Mouse (Mus musculus) heart, postnatal 0 days (tissue): ENCODE results near the gene Cd163. TPM values are rescaled to one million over a fixed set of nuclear protein-coding genes. Genes with fewer than 3 reads are reported as not detected.
A peak's percentile ranks its signal among the peaks of the same experiment; 100 is the strongest.

ENCODE experiments used
- ATAC-seq: fragments of 200-750 bp; cut with Nextera tagmentation; 2 replicates; pipeline ENCODE4 v1.8.0; 2017; ENCODE audit warnings: low read depth, moderate number of reproducible peaks, moderate library complexity; ENCODE audit not compliant: insufficient read depth
- DNase-seq: peaks from one replicate; pipeline ENCODE4 v3.0.0-alpha.2; 2016; ENCODE audit warnings: low spot score
- H3K27ac ChIP-seq: fragments of 300-500 bp; sonication (generic); 2 replicates; pipeline ENCODE4 v1.5.1; 2014; ENCODE audit warnings: low read depth, mild to moderate bottlenecking
- H3K27me3 ChIP-seq: fragments of 300-500 bp; sonication (generic); 2 replicates; pipeline ENCODE4 v1.6.1; 2014; ENCODE audit warnings: low read length, mixed read lengths; ENCODE audit not compliant: control insufficient read depth, insufficient read depth
- H3K36me3 ChIP-seq: fragments of 300-500 bp; sonication (generic); replicated peaks from 2 replicates; pipeline ENCODE4 v1.6.1; 2014; ENCODE audit warnings: low read length, mixed read lengths; ENCODE audit not compliant: control insufficient read depth, insufficient read depth
- H3K4me1 ChIP-seq: fragments of 300-500 bp; sonication (generic); 2 replicates; pipeline ENCODE4 v1.6.1; 2014; ENCODE audit warnings: antibody characterized with exemption; ENCODE audit not compliant: control insufficient read depth, insufficient read depth
- H3K4me2 ChIP-seq: fragments of 300-500 bp; sonication (generic); 2 replicates; pipeline ENCODE4 v1.6.1; 2014; ENCODE audit warnings: low read depth, mild to moderate bottlenecking, low read length, moderate library complexity
- H3K4me3 ChIP-seq: fragments of 300-500 bp; sonication (generic); 2 replicates; pipeline ENCODE4 v1.5.1; 2014; ENCODE audit warnings: low read depth, low read length
- H3K9ac ChIP-seq: fragments of 300-500 bp; sonication (generic); replicated peaks from 2 replicates; pipeline ENCODE4 v1.6.1; 2014; ENCODE audit warnings: low read depth, low read length, mixed read lengths
- H3K9me3 ChIP-seq: fragments of 300-500 bp; sonication (generic); replicated peaks from 2 replicates; pipeline ENCODE4 v1.6.1; 2016; ENCODE audit warnings: low read length; ENCODE audit not compliant: control insufficient read depth
- CTCF ChIP-seq: IDR thresholded peaks from 2 replicates; pipeline ENCODE4 v1.5.1; 2016; ENCODE audit warnings: antibody characterized with exemption, control low read depth, low read depth
- EP300 ChIP-seq: IDR thresholded peaks from 2 replicates; pipeline ENCODE4 v1.6.1; 2016; ENCODE audit warnings: antibody characterized with exemption, low read depth
- WGBS: fragments of 180-500 bp; shearing (Covaris S2); extraction: QIAGEN DNeasy Blood & Tissue Kit; methylation state at CpG from one replicate; pipeline ENCODE4 v1.1.7; 2014; 5-methylcytosine and 5-hydroxymethylcytosine counted together
- polyA plus RNA-seq: library from polyadenylated mRNA; unstranded; fragments of >200 nt; fragmentation: Nextera tagmentation; extraction: Ambion mirVana; gene quantifications from 2 replicates; pipeline ENCODE4 v1.2.1, GENCODE M21; 2015
- total RNA-seq: library from RNA; depleted of rRNA; stranded (reverse); fragments of >200 nt; gene quantifications from 2 replicates; pipeline ENCODE4 v1.2.3, GENCODE M21; 2014; ENCODE audit warnings: low replicate concordance; rRNA removed

Cd163 gene
- total and polyA plus RNA-seq, 2 experiments from 2014 or later: 0.40 to 0.61 TPM

DNA sequence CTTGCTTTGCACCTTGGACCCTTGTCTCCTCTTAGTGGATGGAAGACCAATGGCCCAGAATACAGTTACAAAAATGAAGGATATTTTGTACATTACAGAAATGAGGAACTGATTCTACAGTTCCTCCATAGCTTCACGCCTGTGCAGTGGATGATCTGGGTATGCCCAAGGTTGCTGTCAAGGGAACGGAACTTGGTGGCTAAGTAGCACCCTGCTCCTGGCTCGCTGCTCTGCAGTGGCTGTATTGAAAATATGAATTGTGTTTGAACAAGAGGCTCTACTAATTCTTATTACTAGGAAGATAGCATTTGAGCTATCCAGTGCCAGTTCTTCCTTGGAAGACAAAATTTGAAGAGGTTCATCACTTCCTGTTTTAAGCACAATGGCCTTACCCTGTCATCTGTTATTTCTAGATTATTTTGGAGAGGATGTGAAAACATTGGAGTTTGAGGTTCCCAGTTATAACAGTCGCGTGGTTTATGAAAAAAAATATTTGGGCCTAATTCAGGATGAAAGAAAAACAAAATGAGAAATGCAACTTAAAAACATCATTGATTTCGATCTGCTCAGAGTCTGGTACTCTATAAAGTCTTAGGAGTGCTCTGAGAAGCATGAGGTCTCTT lies 69.2 kb downstream of the Cd163 start:
- WGBS: 68% methylated on average over 6 of the region's 6 CpGs
- DNase-seq: no peak
- Histone ChIP-seq H3K4me2 (no peak overlapping the region), H3K27me3 (no peaks in the 10 kb centered on the region), H3K9ac (no peak overlapping the region), H3K9me3 (no peaks in the 10 kb centered on the region), H3K36me3 (no peaks in the 10 kb centered on the region), H3K27ac (no peak overlapping the region), H3K4me1 (no peaks in the 10 kb centered on the region), H3K4me3 (no peak overlapping the region)
- no peak for ATAC-seq
- no peak for TF ChIP-seq CTCF

DNA sequence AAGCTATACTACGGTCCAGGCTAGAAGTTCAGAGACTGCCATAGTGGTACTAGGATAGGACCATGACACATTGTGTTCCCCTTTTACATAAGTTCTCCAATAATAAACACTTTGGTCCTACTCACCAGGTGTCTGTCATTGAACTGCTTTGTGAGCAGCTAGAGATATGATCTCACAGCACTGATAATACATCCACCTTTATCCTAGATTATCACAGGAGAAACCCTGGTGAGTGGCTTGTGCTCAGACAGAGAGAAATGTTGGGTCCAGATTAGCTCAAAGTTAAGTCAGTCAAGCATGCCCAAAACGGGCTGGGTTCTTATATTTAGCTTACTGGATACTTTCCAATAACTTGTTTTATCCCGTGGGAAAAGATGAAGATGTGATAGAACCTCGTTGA lies 70.2 kb downstream of the Cd163 start:
- H3K4me3 ChIP-seq: no peak overlapping the region
- no peaks in the 10 kb centered on the region for H3K36me3 ChIP-seq
- no peak overlapping the region for H3K9ac ChIP-seq
- 55% methylated on average over 4 of the region's 4 CpGs for WGBS
- no peak overlapping the region for H3K27ac ChIP-seq
- no peak for ATAC-seq
- H3K4me2 ChIP-seq: no peak overlapping the region
- no peaks in the 10 kb centered on the region for H3K27me3 ChIP-seq
- no peaks in the 10 kb centered on the region for H3K4me1 ChIP-seq
- no peaks in the 10 kb centered on the region for H3K9me3 ChIP-seq
- no peak for DNase-seq
- no peak for TF ChIP-seq EP300
- TF ChIP-seq CTCF: no peak

DNA sequence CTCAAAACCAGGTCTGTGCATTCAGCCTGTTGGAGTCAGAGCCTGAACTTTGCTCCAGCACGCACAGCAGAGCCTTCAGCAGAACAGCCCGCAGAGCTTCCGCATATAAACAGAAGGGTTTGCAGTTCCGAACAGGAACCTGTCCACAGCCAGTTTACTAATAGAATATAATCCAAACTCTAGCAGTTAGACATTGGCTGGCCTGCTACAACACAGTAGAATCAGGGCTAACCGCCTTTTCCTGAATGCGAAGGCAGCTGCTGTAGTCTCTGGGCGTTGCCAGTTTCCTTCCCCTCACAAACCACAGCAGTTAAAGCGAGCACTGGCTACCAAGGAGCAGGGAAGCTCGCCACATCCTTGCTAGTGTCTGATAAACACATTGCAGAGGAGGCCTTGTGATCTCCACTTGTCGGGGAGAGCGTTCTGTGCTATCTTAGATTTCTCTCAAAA lies 71.0 kb downstream of the Cd163 start:
- Histone ChIP-seq H3K9me3 (no peaks in the 10 kb centered on the region), H3K36me3 (no peaks in the 10 kb centered on the region), H3K9ac (no peak overlapping the region), H3K27ac (peak overlapping the region; percentile 22; the same call in 1 of the 2 replicates), H3K27me3 (no peaks in the 10 kb centered on the region), H3K4me3 (no peak overlapping the region), H3K4me1 (no peaks in the 10 kb centered on the region), H3K4me2 (no peak overlapping the region)
- ATAC-seq: no peak
- TF ChIP-seq CTCF: no peak
- TF ChIP-seq EP300: no peak
- DNase-seq: no peak
- 41% methylated on average over 11 of the region's 11 CpGs for WGBS

DNA sequence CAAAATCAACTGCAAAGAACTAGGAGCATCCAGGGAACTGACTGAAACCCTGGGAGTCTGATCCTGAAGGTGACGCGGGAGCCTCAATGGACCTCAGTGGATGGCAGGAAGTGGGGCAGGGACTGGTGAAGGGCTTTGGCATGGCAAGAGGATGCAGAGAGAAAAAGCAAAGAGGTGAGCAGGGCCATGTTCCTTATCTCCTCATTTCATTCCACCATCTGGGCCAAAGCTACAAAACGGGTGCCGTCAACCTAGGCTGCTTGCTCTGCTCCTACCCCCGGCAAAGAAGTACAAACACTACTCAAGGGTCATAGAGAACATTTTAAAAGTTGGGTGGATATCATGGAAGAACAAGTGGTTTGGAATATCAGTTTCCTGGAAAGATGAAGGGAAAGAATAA lies 71.9 kb downstream of the Cd163 start:
- H3K9me3 ChIP-seq: no peaks in the 10 kb centered on the region
- ATAC-seq: no peak
- no peak overlapping the region for H3K4me2 ChIP-seq
- 69% methylated on average over 5 of the region's 5 CpGs for WGBS
- TF ChIP-seq EP300 (no peak), CTCF (no peak)
- H3K4me1 ChIP-seq: no peaks in the 10 kb centered on the region
- no peak overlapping the region for H3K4me3 ChIP-seq
- no peak overlapping the region for H3K27ac ChIP-seq
- H3K36me3 ChIP-seq: no peaks in the 10 kb centered on the region
- no peak overlapping the region for H3K9ac ChIP-seq
- DNase-seq: no peak
- H3K27me3 ChIP-seq: no peaks in the 10 kb centered on the region

DNA sequence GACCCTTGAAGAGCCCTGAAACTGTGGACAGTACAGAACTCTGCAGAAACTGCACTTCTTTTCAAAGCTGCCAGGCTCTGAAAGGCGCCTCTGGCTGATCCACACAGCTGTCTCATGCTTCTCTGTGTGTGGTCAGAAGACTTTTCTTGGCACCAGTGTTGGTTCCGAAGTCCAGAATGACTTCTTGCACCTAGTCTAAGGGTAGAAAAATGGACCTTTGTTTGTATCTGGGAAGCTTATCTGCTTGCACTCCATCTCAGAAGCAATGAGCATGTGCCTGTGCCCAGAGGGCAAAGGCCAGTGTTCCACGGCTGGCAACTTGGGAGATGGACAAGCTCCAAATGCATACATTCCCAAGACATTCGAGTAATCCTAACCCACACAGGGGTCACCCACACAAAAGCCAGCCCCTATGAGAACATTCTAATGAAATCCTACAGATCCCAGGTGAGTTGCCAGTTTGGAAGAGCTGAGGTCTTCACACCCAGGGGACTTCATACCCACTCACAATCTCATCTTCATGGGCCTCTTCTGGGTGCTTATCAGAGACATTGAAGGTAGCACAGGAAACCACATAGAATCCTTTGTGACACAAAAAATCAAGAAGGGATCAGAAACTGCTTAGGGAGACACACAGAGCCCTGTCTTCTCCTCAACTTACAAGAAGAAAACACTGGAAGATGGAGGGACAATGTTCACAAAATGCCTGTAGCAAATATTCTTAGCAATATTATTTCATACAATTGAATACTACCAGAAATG lies 73.2 kb downstream of the Cd163 start:
- DNase-seq (no peak), ATAC-seq (no peak)
- Histone ChIP-seq H3K9ac (no peak overlapping the region), H3K36me3 (no peaks in the 10 kb centered on the region), H3K4me3 (no peak overlapping the region), H3K9me3 (no peaks in the 10 kb centered on the region), H3K27me3 (no peaks in the 10 kb centered on the region), H3K27ac (no peak overlapping the region), H3K4me2 (no peak overlapping the region), H3K4me1 (no peaks in the 10 kb centered on the region)
- TF ChIP-seq CTCF: no peak
- TF ChIP-seq EP300: no peak
- WGBS: 56% methylated on average over 4 of the region's 4 CpGs

DNA sequence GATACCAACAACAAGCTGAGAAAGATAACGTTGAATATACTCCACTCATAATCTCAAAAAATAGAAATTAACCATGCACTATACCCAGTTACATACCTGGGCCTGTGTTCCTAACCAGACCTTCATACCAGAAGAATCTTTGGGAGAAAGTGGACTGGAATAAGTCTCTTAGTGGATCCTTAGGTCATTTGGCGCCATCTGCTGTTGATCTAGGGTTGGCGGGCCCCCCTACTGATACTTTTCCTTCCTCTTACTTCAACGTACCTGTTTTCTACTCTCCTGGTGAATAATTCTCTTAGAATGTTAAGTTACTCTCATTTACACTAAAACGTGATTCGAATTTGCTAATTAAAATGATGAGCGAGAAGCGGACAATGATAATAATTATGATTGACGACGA lies 74.9 kb downstream of the Cd163 start:
- no peaks in the 10 kb centered on the region for H3K9me3 ChIP-seq
- no peaks in the 10 kb centered on the region for H3K4me1 ChIP-seq
- 28% methylated on average over 10 of the region's 10 CpGs for WGBS
- H3K27ac ChIP-seq: no peak overlapping the region
- H3K4me3 ChIP-seq: no peak overlapping the region
- no peaks in the 10 kb centered on the region for H3K27me3 ChIP-seq
- H3K36me3 ChIP-seq: no peaks in the 10 kb centered on the region
- no peak overlapping the region for H3K4me2 ChIP-seq
- ATAC-seq (no peak), DNase-seq (peak; percentile 46)
- TF ChIP-seq EP300 (no peak), CTCF (peak; percentile 70)
- no peak overlapping the region for H3K9ac ChIP-seq

Other genes starting within 250 kb of the Cd163 start
- not detected in 2 replicates for gene Vmn2r27, start 72.8 kb upstream of the Cd163 start, total RNA-seq
- not detected in 2 replicates for gene Vmn2r27, start 72.8 kb upstream of the Cd163 start, polyA plus RNA-seq
- gene Pex5, start 110.4 kb downstream of the Cd163 start, total RNA-seq: 42.9 and 47.7 TPM in 2 replicates
- 20.8 and 21.4 TPM in 2 replicates for gene Pex5, start 110.4 kb downstream of the Cd163 start, polyA plus RNA-seq
- gene Clstn3, start 160.1 kb downstream of the Cd163 start, total RNA-seq: 0.23 and 0.84 TPM in 2 replicates
- gene Clstn3, start 160.1 kb downstream of the Cd163 start, polyA plus RNA-seq: 0.16 and 0.18 TPM in 2 replicates
- 0.46 and 1.4 TPM in 2 replicates for gene C1rl, start 188.5 kb downstream of the Cd163 start, total RNA-seq
- 0.48 and 0.63 TPM in 2 replicates for gene C1rl, start 188.5 kb downstream of the Cd163 start, polyA plus RNA-seq
- 3.9 and 11.1 TPM in 2 replicates for gene C1ra, start 207.7 kb downstream of the Cd163 start, total RNA-seq
- gene C1ra, start 207.7 kb downstream of the Cd163 start, polyA plus RNA-seq: 3.1 and 4.3 TPM in 2 replicates
- gene C1s1, start 237.7 kb downstream of the Cd163 start, total RNA-seq: 1.1 and 7.0 TPM in 2 replicates
- 2.7 and 3.7 TPM in 2 replicates for gene C1s1, start 237.7 kb downstream of the Cd163 start, polyA plus RNA-seq